Mouse (Mus musculus): ENCODE results near the gene Ndufb2. TPM values are rescaled to one million over a fixed set of nuclear protein-coding genes. Genes with fewer than 3 reads are reported as not detected.

The Ndufb2 gene
- polyA plus RNA-seq, 1 experiment from 2014 or later = 242 TPM

- Histone ChIP-seq H3K4me1 (peaks cover 45% of the 10 kb centered on the region), H3K27me3 (no peaks in the 10 kb centered on the region), H3K9me3 (no peaks in the 10 kb centered on the region), H3K36me3 (replicated peaks) (no peaks in the 10 kb centered on the region), H3K4me2 (no peak overlapping the region), H3K9ac (no peak overlapping the region), H3K4me3 (replicated peaks) (no peak overlapping the region), H3K27ac (peak overlapping the region; percentile 2; the same call in 1 of the 2 replicates)
- no peak for ATAC-seq (ENCODE audit: low FRiP score)
- 41% methylated on average over 6 of the region's 6 CpGs for WGBS
Measured at GRCm38 (mm10) chr6:39559276-39559939, 33.0 kb upstream of the Ndufb2 start.

GRCm38 (mm10) chr6:39562166-39563015 lies 30.0 kb upstream of the Ndufb2 start:
- Histone ChIP-seq H3K9me3 (no peaks in the 10 kb centered on the region), H3K9ac (no peak overlapping the region), H3K27ac (no peak overlapping the region), H3K4me3 (replicated peaks) (no peak overlapping the region), H3K4me1 (peaks cover 21% of the 10 kb centered on the region), H3K4me2 (peak overlapping the region; percentile 2), H3K27me3 (no peaks in the 10 kb centered on the region), H3K36me3 (replicated peaks) (no peaks in the 10 kb centered on the region)
- no peak; the same call in 1 of the 2 replicates for ATAC-seq (ENCODE audit: low FRiP score)
- 21% methylated on average over 23 of the region's 23 CpGs for WGBS

GRCm38 (mm10) chr6:39567528-39567927 lies 24.8 kb upstream of the Ndufb2 start:
- H3K9ac ChIP-seq = no peak overlapping the region
- WGBS = 14% methylated on average over 5 of the region's 5 CpGs
- no peak overlapping the region for H3K4me3 ChIP-seq (replicated peaks)
- no peaks in the 10 kb centered on the region for H3K36me3 ChIP-seq (replicated peaks)
- H3K27ac ChIP-seq = no peak overlapping the region
- no peak for ATAC-seq (ENCODE audit: low FRiP score)
- no peak overlapping the region for H3K4me2 ChIP-seq
- H3K4me1 ChIP-seq = no peaks in the 10 kb centered on the region
- H3K27me3 ChIP-seq = 0 out of 2 replicates have a peak, but pooled peaks cover 2% of the 10 kb centered on the region
- H3K9me3 ChIP-seq = no peaks in the 10 kb centered on the region

GRCm38 (mm10) chr6:39570426-39570825 lies 21.9 kb upstream of the Ndufb2 start:
- no peak overlapping the region for H3K4me3 ChIP-seq (replicated peaks)
- H3K27me3 ChIP-seq = 0 out of 2 replicates have a peak, but pooled peaks cover 2% of the 10 kb centered on the region
- no peak overlapping the region for H3K9ac ChIP-seq
- ATAC-seq (ENCODE audit: low FRiP score) = no peak
- no peaks in the 10 kb centered on the region for H3K36me3 ChIP-seq (replicated peaks)
- 82% methylated on average over 3 of the region's 3 CpGs for WGBS
- no peak overlapping the region for H3K4me2 ChIP-seq
- H3K4me1 ChIP-seq = peaks cover 13% of the 10 kb centered on the region
- no peak overlapping the region for H3K27ac ChIP-seq
- H3K9me3 ChIP-seq = no peaks in the 10 kb centered on the region

- no peaks in the 10 kb centered on the region for H3K9me3 ChIP-seq
- peak within 1 kb of the TSS; percentile 75 for H3K9ac ChIP-seq
- peak; percentile 97 for ATAC-seq (ENCODE audit: low FRiP score)
- H3K27ac ChIP-seq = peak within 1 kb of the TSS; percentile 95
- peaks cover 8% of the 10 kb centered on the region for H3K36me3 ChIP-seq (replicated peaks)
- peaks cover 13% of the 10 kb centered on the region for H3K4me1 ChIP-seq
- peak within 1 kb of the TSS; percentile 77 for H3K4me3 ChIP-seq (replicated peaks)
- no peaks in the 10 kb centered on the region for H3K27me3 ChIP-seq
- peak within 1 kb of the TSS; percentile 80 for H3K4me2 ChIP-seq
- under 1% methylated on average over 46 of the region's 49 CpGs for WGBS
Measured at GRCm38 (mm10) chr6:39573791-39574554, 18.4 kb upstream of the Ndufb2 start, which contains the start of gene Adck2. Gene Adck2, plus strand, starts transcription at chr6:39573873.

- Histone ChIP-seq H3K36me3 (replicated peaks) (peaks cover 13% of the 10 kb centered on the region), H3K9me3 (no peaks in the 10 kb centered on the region), H3K4me1 (peaks cover 13% of the 10 kb centered on the region), H3K4me2 (peak overlapping the region; percentile 80), H3K9ac (peak overlapping the region; percentile 75), H3K27ac (peak overlapping the region; percentile 95), H3K4me3 (replicated peaks) (peak overlapping the region; percentile 77), H3K27me3 (no peaks in the 10 kb centered on the region)
- no peak for ATAC-seq (ENCODE audit: low FRiP score)
- 17% methylated on average over 10 of the region's 10 CpGs for WGBS
Measured at GRCm38 (mm10) chr6:39574555-39574869, 17.9 kb upstream of the Ndufb2 start.

GRCm38 (mm10) chr6:39574951-39575350 lies 17.4 kb upstream of the Ndufb2 start:
- H3K4me3 ChIP-seq (replicated peaks) = peak overlapping the region; percentile 77
- peak overlapping the region; percentile 80 for H3K4me2 ChIP-seq
- H3K27ac ChIP-seq = peak overlapping the region; percentile 95; the same call in 1 of the 2 replicates
- H3K4me1 ChIP-seq = peaks cover 13% of the 10 kb centered on the region
- no peak for ATAC-seq (ENCODE audit: low FRiP score)
- peak overlapping the region; percentile 75 for H3K9ac ChIP-seq
- 74% methylated on average over 7 of the region's 7 CpGs for WGBS
- H3K27me3 ChIP-seq = no peaks in the 10 kb centered on the region
- no peaks in the 10 kb centered on the region for H3K9me3 ChIP-seq
- H3K36me3 ChIP-seq (replicated peaks) = peaks cover 17% of the 10 kb centered on the region

GRCm38 (mm10) chr6:39579552-39579951 lies 12.8 kb upstream of the Ndufb2 start:
- no peak for ATAC-seq (ENCODE audit: low FRiP score)
- Histone ChIP-seq H3K9ac (no peak overlapping the region), H3K4me1 (peaks cover 7% of the 10 kb centered on the region), H3K9me3 (no peaks in the 10 kb centered on the region), H3K4me2 (no peak overlapping the region), H3K27ac (no peak overlapping the region), H3K27me3 (no peaks in the 10 kb centered on the region), H3K36me3 (replicated peaks) (peaks cover 52% of the 10 kb centered on the region), H3K4me3 (replicated peaks) (no peak overlapping the region)
- 93% methylated on average over 7 of the region's 7 CpGs for WGBS

GRCm38 (mm10) chr6:39580558-39580957 lies 11.8 kb upstream of the Ndufb2 start:
- Histone ChIP-seq H3K36me3 (replicated peaks) (peaks cover 58% of the 10 kb centered on the region), H3K4me3 (replicated peaks) (no peak overlapping the region), H3K9ac (no peak overlapping the region), H3K27ac (no peak overlapping the region), H3K4me2 (no peak overlapping the region), H3K9me3 (no peaks in the 10 kb centered on the region), H3K27me3 (no peaks in the 10 kb centered on the region), H3K4me1 (no peaks in the 10 kb centered on the region)
- WGBS = 81% methylated on average over 2 of the region's 2 CpGs
- ATAC-seq (ENCODE audit: low FRiP score) = no peak

GRCm38 (mm10) chr6:39581087-39581784 lies 11.1 kb upstream of the Ndufb2 start:
- H3K9me3 ChIP-seq = no peaks in the 10 kb centered on the region
- no peak overlapping the region for H3K27ac ChIP-seq
- H3K27me3 ChIP-seq = no peaks in the 10 kb centered on the region
- H3K36me3 ChIP-seq (replicated peaks) = peaks cover 65% of the 10 kb centered on the region
- H3K9ac ChIP-seq = no peak overlapping the region
- no peak for ATAC-seq (ENCODE audit: low FRiP score)
- H3K4me2 ChIP-seq = no peak overlapping the region
- H3K4me1 ChIP-seq = no peaks in the 10 kb centered on the region
- no peak overlapping the region for H3K4me3 ChIP-seq (replicated peaks)
- WGBS = 88% methylated on average over 7 of the region's 7 CpGs

- Histone ChIP-seq H3K4me1 (no peaks in the 10 kb centered on the region), H3K4me3 (replicated peaks) (no peak within 1 kb of the TSS), H3K27ac (no peak within 1 kb of the TSS), H3K4me2 (no peak within 1 kb of the TSS), H3K36me3 (replicated peaks) (peaks cover 69% of the 10 kb centered on the region), H3K9me3 (no peaks in the 10 kb centered on the region), H3K27me3 (no peaks in the 10 kb centered on the region), H3K9ac (no peak within 1 kb of the TSS)
- 95% methylated on average over 6 of the region's 6 CpGs for WGBS
- no peak for ATAC-seq (ENCODE audit: low FRiP score)
Measured at GRCm38 (mm10) chr6:39585517-39585916, 6.9 kb upstream of the Ndufb2 start, which contains the start of gene Gm42420. Gene Gm42420, plus strand, starts transcription at chr6:39585753.
